Mouse (Mus musculus) CH12.LX (cell line): ENCODE measurements around the gene Arhgap29. TPM values are rescaled to one million over a fixed set of nuclear protein-coding genes. Genes with fewer than 3 reads are reported as not detected.

Source experiments
- DNase-seq: peaks from one replicate; pipeline ENCODE4 v3.0.0-alpha.2; 2013; ENCODE audit errors: extremely low read depth
- H3K27ac ChIP-seq: 2 replicates; pipeline ENCODE4 v1.5.1; 2012; ENCODE audit warnings: low read depth, mild to moderate bottlenecking, control low read depth, moderate library complexity; ENCODE audit not compliant: insufficient read depth
- H3K27me3 ChIP-seq: replicated peaks from 2 replicates; pipeline ENCODE3; 2012; ENCODE audit warnings: inconsistent platforms
- H3K36me3 ChIP-seq, 2 experiments: replicated peaks in 1 of 2; 2 replicates each; pipeline versions ENCODE3 to v1.6.1; 2012; ENCODE audit warnings: inconsistent platforms in 1 of 2, low read length in 1 of 2, mild to moderate bottlenecking in 1 of 2, mixed read lengths in 1 of 2, moderate library complexity in 1 of 2; ENCODE audit not compliant: control insufficient read depth in 1 of 2, insufficient read depth in 1 of 2
- H3K4me1 ChIP-seq, 2 experiments: 2 replicates each; pipeline ENCODE4 v1.6.1; 2012; ENCODE audit warnings: inconsistent platforms in 1 of 2, moderate library complexity in 1 of 2; ENCODE audit not compliant: insufficient read depth in 2 of 2, control insufficient read depth in 1 of 2
- H3K4me2 ChIP-seq: 2 replicates; pipeline ENCODE4 v1.6.1; 2012; ENCODE audit warnings: low read depth, mild to moderate bottlenecking, control low read depth; ENCODE audit not compliant: poor library complexity, insufficient read depth, severe bottlenecking
- H3K4me3 ChIP-seq, 3 experiments: fragments of 150-350 bp in 1 of 3; sonication (generic) in 1 of 3; replicated peaks in 1 of 3; 2 replicates each; pipeline versions ENCODE3 to v1.5.1; 2011 to 2012; ENCODE audit warnings: low read depth in 2 of 3, low read length in 2 of 3, mild to moderate bottlenecking in 2 of 3, moderate library complexity in 2 of 3, control low read depth in 1 of 3, improper control_type of control experiment in 1 of 3, inconsistent platforms in 1 of 3, mixed read lengths in 1 of 3; ENCODE audit not compliant: poor library complexity in 1 of 3
- H3K79me2 ChIP-seq: replicated peaks from 2 replicates; pipeline ENCODE4 v1.6.1; 2012; ENCODE audit warnings: mild to moderate bottlenecking, moderate library complexity; ENCODE audit not compliant: control insufficient read depth, poor library complexity, insufficient read depth, severe bottlenecking; ENCODE audit errors: extremely low read depth
- H3K9ac ChIP-seq: 2 replicates; pipeline ENCODE4 v1.6.1; 2012; ENCODE audit warnings: low read depth, mild to moderate bottlenecking, control low read depth, moderate library complexity; ENCODE audit not compliant: insufficient read depth
- H3K9me3 ChIP-seq: replicated peaks from 2 replicates; pipeline ENCODE3; 2012; ENCODE audit warnings: low read length, inconsistent platforms, mixed read lengths
- CHD1 ChIP-seq: IDR thresholded peaks from 2 replicates; pipeline ENCODE4 v1.6.1; 2012; ENCODE audit warnings: low read depth, low read length, improper control_type of control experiment, inconsistent platforms
- E2F4 ChIP-seq: IDR thresholded peaks from 2 replicates; pipeline ENCODE4 v1.6.1; 2011; ENCODE audit warnings: low read depth, low read length, improper control_type of control experiment; ENCODE audit not compliant: insufficient replicate concordance
- ETS1 ChIP-seq: conservative IDR thresholded peaks from 2 replicates; pipeline ENCODE4 v1.6.1; 2012; ENCODE audit warnings: low read depth, mild to moderate bottlenecking, inconsistent platforms, low read length, improper control_type of control experiment, moderate library complexity
- GABPA ChIP-seq: IDR thresholded peaks from 2 replicates; pipeline ENCODE4 v1.6.1; 2012; ENCODE audit warnings: low read depth, low read length, improper control_type of control experiment, inconsistent platforms; ENCODE audit not compliant: insufficient replicate concordance
- HCFC1 ChIP-seq: IDR thresholded peaks from 2 replicates; pipeline ENCODE4 v1.6.1; 2012; ENCODE audit warnings: low read depth, mild to moderate bottlenecking, inconsistent platforms, low read length, improper control_type of control experiment
- KAT2A ChIP-seq: IDR thresholded peaks from 2 replicates; pipeline ENCODE4 v1.6.1; 2012; ENCODE audit warnings: low read length, improper control_type of control experiment, inconsistent platforms; ENCODE audit not compliant: insufficient replicate concordance
- MAX ChIP-seq: IDR thresholded peaks from 2 replicates; pipeline ENCODE4 v1.6.1; 2011; ENCODE audit warnings: low read length, improper control_type of control experiment
- MAZ ChIP-seq: IDR thresholded peaks from 2 replicates; pipeline ENCODE4 v1.6.1; 2012; ENCODE audit warnings: low read depth, mild to moderate bottlenecking, inconsistent platforms, low read length, improper control_type of control experiment, moderate library complexity
- NRF1 ChIP-seq: IDR thresholded peaks from 2 replicates; pipeline ENCODE4 v1.6.1; 2014; ENCODE audit warnings: low read depth, mild to moderate bottlenecking, inconsistent platforms, low read length, improper control_type of control experiment, moderate library complexity
- POLR2A ChIP-seq: IDR thresholded peaks from 2 replicates; pipeline ENCODE4 v1.6.1; 2011; ENCODE audit warnings: low read depth, mild to moderate bottlenecking, improper control_type of control experiment, low read length
- RAD21 ChIP-seq: IDR thresholded peaks from 2 replicates; pipeline ENCODE4 v1.6.1; 2011; ENCODE audit warnings: low read depth, mild to moderate bottlenecking, low read length, improper control_type of control experiment, moderate library complexity
- SIN3A ChIP-seq: IDR thresholded peaks from 2 replicates; pipeline ENCODE4 v1.6.1; 2012; ENCODE audit warnings: low read length, improper control_type of control experiment, inconsistent platforms
- TBP ChIP-seq: conservative IDR thresholded peaks from 2 replicates; pipeline ENCODE4 v1.6.1; 2011; ENCODE audit warnings: low read depth, low read length, improper control_type of control experiment
- ZC3H11A ChIP-seq: IDR thresholded peaks from 2 replicates; pipeline ENCODE4 v1.6.1; 2012; ENCODE audit warnings: low read depth, mild to moderate bottlenecking, inconsistent platforms, low read length, improper control_type of control experiment
- dilution Hi-C: fragments of 300-500 bp; cut with MboI; formaldehyde crosslinking; loops from 2 replicates; pipeline ENCODE4 v1.14.3; 2020; ENCODE audit warnings: low sequenced_read_pairs; ENCODE audit not compliant: extremely low pct_unique_long_range_greater_than_20kb, extremely low pct_ligation_motif_present
- in situ Hi-C: fragments of 300-500 bp; cut with MboI; formaldehyde crosslinking; loops from 3 replicates; pipeline ENCODE4 v1.14.3; 2019; ENCODE audit warnings: low sequenced_read_pairs, low pct_ligation_motif_present, low pct_unique_long_range_greater_than_20kb, mixed read lengths
- polyA plus RNA-seq: library from polyadenylated mRNA; unstranded; fragments of >175 nt; gene quantifications from 2 replicates; pipeline ENCODE4 v1.2.1, GENCODE M21; 2012; ENCODE audit warnings: low read depth; ENCODE audit not compliant: insufficient read length
- total RNA-seq, 2 experiments: library from RNA; depleted of rRNA; stranded (reverse); fragments of 300-350 nt in 1 of 2; fragments of >200 nt in 1 of 2; gene quantifications; 2 replicates each; pipeline ENCODE4 v1.2.3; 2012 to 2014

The Arhgap29 gene
- total and polyA plus RNA-seq, 3 experiments = 19.7 to 53.7 (median 37.0) TPM

GRCm38 (mm10) chr3:122062586-122062985 is 110.2 kb downstream of the Arhgap29 start (continued):
- no peak for TF ChIP-seq RAD21
- TF ChIP-seq ZC3H11A = no peak
- TF ChIP-seq POLR2A = no peak
- TF ChIP-seq NRF1 = no peak
- no peak for TF ChIP-seq HCFC1
- TF ChIP-seq TBP = no peak
- TF ChIP-seq ETS1 = peak; percentile 41; the same call in 1 of the 2 replicates
- no peak for TF ChIP-seq KAT2A
- TF ChIP-seq CHD1 = no peak
- TF ChIP-seq SIN3A = no peak
- no peak for TF ChIP-seq MAZ

- in situ Hi-C loops (no loop called here), dilution Hi-C loops (no loop called here)
- no peaks in the 10 kb centered on the region for H3K36me3 ChIP-seq
- H3K9me3 ChIP-seq = no peaks in the 10 kb centered on the region
- H3K4me1 ChIP-seq = peaks cover 8 to 11% of the 10 kb centered on the region in 2 experiments
- H3K4me3 ChIP-seq = no peak overlapping the region
- no peaks in the 10 kb centered on the region for H3K27me3 ChIP-seq
- DNase-seq = no peak
- TF ChIP-seq MAX (no peak), E2F4 (no peak), POLR2A (no peak), GABPA (no peak)
- H3K9ac ChIP-seq = no peak overlapping the region
- no peaks in the 10 kb centered on the region for H3K79me2 ChIP-seq
- no peak overlapping the region for H3K4me2 ChIP-seq
- no peak overlapping the region for H3K27ac ChIP-seq
These were observed 112.4 kb downstream of the Arhgap29 start for GRCm38 (mm10) chr3:122064556-122065410.

Other genes with a start within 250 kb of the Arhgap29 start
- 0.34 and 0.55 TPM in 2 replicates for gene F3, start 229.0 kb upstream of the Arhgap29 start, total RNA-seq (2012; rRNA removed)
- gene F3, start 229.0 kb upstream of the Arhgap29 start, total RNA-seq (2014; rRNA removed) = 0.46 and 0.86 TPM in 2 replicates
- gene F3, start 229.0 kb upstream of the Arhgap29 start, polyA plus RNA-seq = 0.73 and 0.86 TPM in 2 replicates
- 52.3 and 65.9 TPM in 2 replicates for gene Abcd3, start 137.2 kb upstream of the Arhgap29 start, total RNA-seq (2012; rRNA removed)
- gene Abcd3, start 137.2 kb upstream of the Arhgap29 start, total RNA-seq (2014; rRNA removed) = 53.5 and 56.5 TPM in 2 replicates
- 53.8 and 54.1 TPM in 2 replicates for gene Abcd3, start 137.2 kb upstream of the Arhgap29 start, polyA plus RNA-seq
- 0.34 and 0.55 TPM in 2 replicates for gene Abca4, start 91.9 kb downstream of the Arhgap29 start, total RNA-seq (2012; rRNA removed)
- gene Abca4, start 91.9 kb downstream of the Arhgap29 start, total RNA-seq (2014; rRNA removed) = 0.46 and 0.82 TPM in 2 replicates
- gene Abca4, start 91.9 kb downstream of the Arhgap29 start, polyA plus RNA-seq = 0.57 and 0.78 TPM in 2 replicates